Mouse (Mus musculus): Measurements from ENCODE around the gene Slc2a9. TPM values are rescaled to one million over a fixed set of nuclear protein-coding genes. Genes with fewer than 3 reads are reported as not detected.
A peak's percentile ranks its signal among the peaks of the same experiment; 100 is the strongest.

Slc2a9 gene
- polyA plus RNA-seq, 1 experiment from 2014 or later, result 0.62 TPM

- no peaks in the 10 kb centered on the region for H3K36me3 ChIP-seq (ENCODE audit: control insufficient read depth, insufficient read depth, low read length)
- no peak overlapping the region for H3K4me3 ChIP-seq (ENCODE audit: low read depth, low read length)
- no peak overlapping the region for H3K4me2 ChIP-seq (replicated peaks; ENCODE audit: low read depth)
- no peak overlapping the region for H3K27ac ChIP-seq (replicated peaks)
- peak; percentile 45 for TF ChIP-seq CTCF (IDR thresholded peaks at IDR 0.05; ENCODE audit: low read depth)
- TF ChIP-seq EP300 (optimal IDR thresholded peaks at IDR 0.05), result no peak
- no peaks in the 10 kb centered on the region for H3K9me3 ChIP-seq (ENCODE audit: control insufficient read depth, low read length)
- DNase-seq (ENCODE audit: low spot score) (no peak), ATAC-seq (ENCODE audit: low FRiP score, low TSS enrichment) (no peak)
- no peaks in the 10 kb centered on the region for H3K27me3 ChIP-seq (ENCODE audit: control insufficient read depth, insufficient read depth, low read length)
- no peaks in the 10 kb centered on the region for H3K4me1 ChIP-seq (replicated peaks; ENCODE audit: control insufficient read depth, insufficient read depth)
- 80% methylated on average over 24 of the region's 25 CpGs for WGBS
- H3K9ac ChIP-seq (ENCODE audit: low read length), result no peak overlapping the region
These were observed 25.9 kb downstream of the Slc2a9 start for GRCm38 (mm10) chr5:38476861-38477565.

- Histone ChIP-seq H3K4me1 (replicated peaks; ENCODE audit: control insufficient read depth, insufficient read depth) (no peaks in the 10 kb centered on the region), H3K36me3 (ENCODE audit: control insufficient read depth, insufficient read depth, low read length) (no peaks in the 10 kb centered on the region), H3K27ac (replicated peaks) (no peak overlapping the region), H3K4me3 (ENCODE audit: low read depth, low read length) (no peak overlapping the region), H3K27me3 (ENCODE audit: control insufficient read depth, insufficient read depth, low read length) (no peaks in the 10 kb centered on the region), H3K9me3 (ENCODE audit: control insufficient read depth, low read length) (no peaks in the 10 kb centered on the region), H3K9ac (ENCODE audit: low read length) (no peak overlapping the region), H3K4me2 (replicated peaks; ENCODE audit: low read depth) (no peak overlapping the region)
- ATAC-seq (ENCODE audit: low FRiP score, low TSS enrichment) (no peak), DNase-seq (ENCODE audit: low spot score) (no peak)
- WGBS, result 82% methylated on average over 6 of the region's 6 CpGs
- TF ChIP-seq EP300 (optimal IDR thresholded peaks at IDR 0.05), result no peak
- TF ChIP-seq CTCF (IDR thresholded peaks at IDR 0.05; ENCODE audit: low read depth), result no peak
These were observed 32.1 kb downstream of the Slc2a9 start for GRCm38 (mm10) chr5:38470881-38471280.

DNA sequence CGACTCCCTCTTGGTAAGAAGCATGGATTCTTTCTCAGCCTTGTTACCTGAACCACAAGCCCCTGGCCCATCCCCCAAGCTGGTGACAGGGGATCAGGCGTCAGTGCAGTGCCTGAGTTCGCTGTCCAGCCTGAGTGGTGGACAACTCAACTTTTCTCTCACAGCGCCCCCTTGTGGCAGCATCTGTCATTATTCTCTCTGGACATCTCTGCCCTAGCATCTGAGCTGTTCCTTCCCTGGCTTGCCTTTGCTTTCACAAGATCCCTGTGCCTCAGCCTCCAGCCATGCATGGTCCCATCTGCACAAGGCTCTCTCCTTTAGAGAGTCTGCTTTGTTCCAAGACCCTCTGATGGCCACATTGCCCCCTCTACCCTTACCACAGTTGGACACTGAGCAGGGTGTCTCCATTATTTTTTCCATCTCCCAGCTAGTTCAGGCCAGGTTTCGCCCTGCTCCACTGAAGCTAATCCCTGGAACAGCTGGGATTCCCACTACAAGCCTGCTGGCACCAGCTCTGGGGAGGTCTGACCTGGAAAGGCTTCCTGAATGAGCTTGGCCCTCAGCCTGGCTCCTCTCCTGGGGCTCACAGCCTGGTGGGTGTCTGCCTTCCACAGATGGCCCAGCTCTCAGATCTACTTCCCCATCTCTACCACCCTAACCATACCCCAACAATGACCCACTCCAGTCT lies 32.9 kb downstream of the Slc2a9 start:
- Histone ChIP-seq H3K9me3 (ENCODE audit: control insufficient read depth, low read length) (no peaks in the 10 kb centered on the region), H3K4me3 (ENCODE audit: low read depth, low read length) (no peak overlapping the region), H3K36me3 (ENCODE audit: control insufficient read depth, insufficient read depth, low read length) (no peaks in the 10 kb centered on the region), H3K9ac (ENCODE audit: low read length) (no peak overlapping the region), H3K27me3 (ENCODE audit: control insufficient read depth, insufficient read depth, low read length) (no peaks in the 10 kb centered on the region), H3K4me1 (replicated peaks; ENCODE audit: control insufficient read depth, insufficient read depth) (no peaks in the 10 kb centered on the region), H3K4me2 (replicated peaks; ENCODE audit: low read depth) (no peak overlapping the region), H3K27ac (replicated peaks) (no peak overlapping the region)
- peak; percentile 75 for DNase-seq (ENCODE audit: low spot score)
- 22% methylated on average over 5 of the region's 5 CpGs for WGBS
- peak; percentile 81 for TF ChIP-seq CTCF (IDR thresholded peaks at IDR 0.05; ENCODE audit: low read depth)
- no peak for TF ChIP-seq EP300 (optimal IDR thresholded peaks at IDR 0.05)
- ATAC-seq (ENCODE audit: low FRiP score, low TSS enrichment), result peak; percentile 68; the same call in 1 of the 2 replicates

DNA sequence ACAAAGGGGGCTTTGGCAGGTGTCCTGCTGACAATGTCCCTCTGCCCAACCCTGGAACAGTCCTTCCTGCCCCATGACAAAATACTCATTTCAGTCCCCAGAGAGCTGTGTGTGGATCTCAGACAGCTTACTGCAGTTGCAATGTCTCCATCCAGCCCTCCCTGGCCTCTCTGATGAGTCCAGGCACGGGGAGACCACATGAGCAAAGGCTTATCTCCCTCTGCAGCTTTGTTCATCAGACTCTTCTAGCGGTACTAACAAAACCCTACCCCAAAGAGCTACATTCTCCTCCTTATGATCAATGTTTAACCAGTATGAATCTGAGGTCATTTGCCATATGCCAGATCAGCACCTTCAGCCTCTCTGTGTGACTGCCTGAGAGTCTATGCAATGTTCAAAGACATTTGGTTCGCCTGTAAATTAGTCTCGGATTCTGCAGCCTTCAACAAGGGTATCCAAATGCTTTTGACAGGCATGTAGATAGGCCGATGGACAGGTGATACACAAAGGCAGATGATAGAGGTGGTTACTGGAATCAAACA lies 36.3 kb downstream of the Slc2a9 start:
- no peak for ATAC-seq (ENCODE audit: low FRiP score, low TSS enrichment)
- DNase-seq (ENCODE audit: low spot score), result no peak
- Histone ChIP-seq H3K27ac (replicated peaks) (no peak overlapping the region), H3K4me1 (replicated peaks; ENCODE audit: control insufficient read depth, insufficient read depth) (no peaks in the 10 kb centered on the region), H3K4me3 (ENCODE audit: low read depth, low read length) (no peak overlapping the region), H3K27me3 (ENCODE audit: control insufficient read depth, insufficient read depth, low read length) (no peaks in the 10 kb centered on the region), H3K9me3 (ENCODE audit: control insufficient read depth, low read length) (no peaks in the 10 kb centered on the region), H3K4me2 (replicated peaks; ENCODE audit: low read depth) (no peak overlapping the region), H3K9ac (ENCODE audit: low read length) (no peak overlapping the region), H3K36me3 (ENCODE audit: control insufficient read depth, insufficient read depth, low read length) (no peaks in the 10 kb centered on the region)
- TF ChIP-seq EP300 (optimal IDR thresholded peaks at IDR 0.05) (no peak), CTCF (IDR thresholded peaks at IDR 0.05; ENCODE audit: low read depth) (no peak)
- WGBS, result 69% methylated on average over 5 of the region's 5 CpGs

- no peak overlapping the region for H3K4me2 ChIP-seq (replicated peaks; ENCODE audit: low read depth)
- H3K27ac ChIP-seq (replicated peaks), result no peak overlapping the region
- H3K4me1 ChIP-seq (replicated peaks; ENCODE audit: control insufficient read depth, insufficient read depth), result no peaks in the 10 kb centered on the region
- no peaks in the 10 kb centered on the region for H3K36me3 ChIP-seq (ENCODE audit: control insufficient read depth, insufficient read depth, low read length)
- no peak overlapping the region for H3K9ac ChIP-seq (ENCODE audit: low read length)
- H3K9me3 ChIP-seq (ENCODE audit: control insufficient read depth, low read length), result no peaks in the 10 kb centered on the region
- no peak for TF ChIP-seq EP300 (optimal IDR thresholded peaks at IDR 0.05)
- TF ChIP-seq CTCF (IDR thresholded peaks at IDR 0.05; ENCODE audit: low read depth), result no peak
- ATAC-seq (ENCODE audit: low FRiP score, low TSS enrichment) (no peak), DNase-seq (ENCODE audit: low spot score) (no peak)
- H3K4me3 ChIP-seq (ENCODE audit: low read depth, low read length), result no peak overlapping the region
- H3K27me3 ChIP-seq (ENCODE audit: control insufficient read depth, insufficient read depth, low read length), result no peaks in the 10 kb centered on the region
- WGBS, result 84% methylated on average over 5 of the region's 5 CpGs
These were observed 41.7 kb downstream of the Slc2a9 start for GRCm38 (mm10) chr5:38461261-38461660.

DNA sequence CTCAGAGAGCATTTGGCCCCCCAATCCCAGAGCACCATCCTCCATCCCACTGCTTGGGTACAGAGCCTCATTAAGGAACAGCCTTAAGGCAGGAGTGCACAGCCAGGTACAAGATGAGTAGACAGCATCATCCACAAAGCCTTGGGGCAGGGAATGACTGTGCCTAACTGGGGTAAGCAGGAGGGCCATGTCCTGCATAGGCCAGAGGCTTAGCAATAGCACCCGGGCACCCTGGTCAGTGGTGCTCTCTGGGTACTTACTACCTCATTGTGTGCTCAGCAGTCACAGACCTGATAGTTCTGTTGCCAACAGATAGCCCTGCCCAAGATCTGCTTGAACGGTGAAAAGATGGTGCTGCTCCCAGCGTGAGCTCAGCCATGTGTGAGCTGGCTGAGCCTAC lies 52.0 kb downstream of the Slc2a9 start:
- DNase-seq (ENCODE audit: low spot score) (no peak), ATAC-seq (ENCODE audit: low FRiP score, low TSS enrichment) (no peak)
- H3K9ac ChIP-seq (ENCODE audit: low read length), result no peak overlapping the region
- H3K4me2 ChIP-seq (replicated peaks; ENCODE audit: low read depth), result no peak overlapping the region
- no peak for TF ChIP-seq EP300 (optimal IDR thresholded peaks at IDR 0.05)
- TF ChIP-seq CTCF (IDR thresholded peaks at IDR 0.05; ENCODE audit: low read depth), result no peak
- H3K4me3 ChIP-seq (ENCODE audit: low read depth, low read length), result no peak overlapping the region
- H3K27ac ChIP-seq (replicated peaks), result no peak overlapping the region
- WGBS, result 79% methylated on average over 3 of the region's 3 CpGs
- H3K36me3 ChIP-seq (ENCODE audit: control insufficient read depth, insufficient read depth, low read length), result no peaks in the 10 kb centered on the region
- H3K9me3 ChIP-seq (ENCODE audit: control insufficient read depth, low read length), result no peaks in the 10 kb centered on the region
- H3K27me3 ChIP-seq (ENCODE audit: control insufficient read depth, insufficient read depth, low read length), result no peaks in the 10 kb centered on the region
- no peaks in the 10 kb centered on the region for H3K4me1 ChIP-seq (replicated peaks; ENCODE audit: control insufficient read depth, insufficient read depth)
